ENCODE assay signal across 8 mouse cellular contexts in genomic region chr2:30604880-30605761, GRCm38 (mm10). TPM values are rescaled to one million over a fixed set of nuclear protein-coding genes. Genes with fewer than 3 reads are reported as not detected.
DNase-seq lines count a peak whose midpoint lies in the region; ATAC-seq and TF ChIP-seq lines count a peak whose summit lies in the region.

No protein-coding gene starts in this region.

- H3K9me3 ChIP-seq in heart, embryonic 15.5 days (replicated peaks): no peaks in the 10 kb centered on the region
- H3K9me3 ChIP-seq in limb, embryonic 10.5 days (replicated peaks): no peaks in the 10 kb centered on the region
- no peaks in the 10 kb centered on the region for H3K9me3 ChIP-seq in midbrain, postnatal 0 days (ENCODE audit: low read length)

- peak; percentile 50 to 58 for DNase-seq in heart, adult 18-20 months
- no peak for DNase-seq in heart, postnatal 25 days (ENCODE audit: low spot score)
- DNase-seq in embryo, embryonic 11.5 days (ENCODE audit: low read depth, low spot score): peak; percentile 54
- DNase-seq in limb, embryonic 10.5 days (ENCODE audit: low spot score): peak; percentile 90
- no peak for DNase-seq in midbrain, postnatal 0 days (ENCODE audit: low spot score)
- DNase-seq in spleen, postnatal 14 days (ENCODE audit: low spot score in 2 of 2): no peak
- no peak for DNase-seq in cerebellum, adult 11-12 months

- peak overlapping the region; percentile 48 for H3K9ac ChIP-seq in heart, embryonic 15.5 days
- no peak overlapping the region for H3K9ac ChIP-seq in midbrain, postnatal 0 days (replicated peaks; ENCODE audit: low read length, poor library complexity, severe bottlenecking)

- TF ChIP-seq CTCF in midbrain, postnatal 0 days (IDR thresholded peaks at IDR 0.05): no peak

- H3K4me3 ChIP-seq in heart, embryonic 15.5 days: peak overlapping the region; percentile 33
- H3K4me3 ChIP-seq in limb, embryonic 10.5 days: peak overlapping the region; percentile 41
- H3K4me3 ChIP-seq in midbrain, postnatal 0 days (ENCODE audit: low read depth, low read length): no peak overlapping the region

- H3K4me1 ChIP-seq in heart, embryonic 15.5 days (replicated peaks): peaks cover 55% of the 10 kb centered on the region
- peaks cover 74% of the 10 kb centered on the region for H3K4me1 ChIP-seq in limb, embryonic 10.5 days
- H3K4me1 ChIP-seq in midbrain, postnatal 0 days (ENCODE audit: insufficient read depth, low read length): peaks cover 13% of the 10 kb centered on the region

- no peaks in the 10 kb centered on the region for H3K27me3 ChIP-seq in heart, embryonic 15.5 days
- H3K27me3 ChIP-seq in limb, embryonic 10.5 days (ENCODE audit: low read depth, poor library complexity, severe bottlenecking): no peaks in the 10 kb centered on the region
- H3K27me3 ChIP-seq in midbrain, postnatal 0 days (ENCODE audit: insufficient read depth, low read length): no peaks in the 10 kb centered on the region

- peak; percentile 45 for ATAC-seq in heart, embryonic 15.5 days (replicated peaks; ENCODE audit: insufficient number of reproducible peaks, insufficient read depth, low FRiP score, low read depth)
- no peak for ATAC-seq in midbrain, postnatal 0 days (ENCODE audit: low FRiP score)

- H3K4me2 ChIP-seq in heart, embryonic 15.5 days: peak overlapping the region; percentile 66
- H3K4me2 ChIP-seq in midbrain, postnatal 0 days (ENCODE audit: low read depth, low read length, poor library complexity, severe bottlenecking): peak overlapping the region; percentile 0; the same call in 1 of the 2 replicates

- intact Hi-C loops in heart, postnatal 25 days (cut with DNase I): no loop called here

- no peaks in the 10 kb centered on the region for H3K36me3 ChIP-seq in heart, embryonic 15.5 days
- no peaks in the 10 kb centered on the region for H3K36me3 ChIP-seq in limb, embryonic 10.5 days
- no peaks in the 10 kb centered on the region for H3K36me3 ChIP-seq in midbrain, postnatal 0 days (ENCODE audit: insufficient read depth, low read length)

- peak overlapping the region; percentile 77 for H3K27ac ChIP-seq in heart, embryonic 15.5 days
- peak overlapping the region; percentile 93 for H3K27ac ChIP-seq in limb, embryonic 10.5 days
- no peak overlapping the region for H3K27ac ChIP-seq in midbrain, postnatal 0 days (ENCODE audit: low read depth, low read length)

- WGBS in heart, embryonic 15.5 days: 3% methylated on average over 32 of the region's 32 CpGs
- WGBS in limb, embryonic 10.5 days: under 1% methylated on average over 32 of the region's 32 CpGs
- 3% methylated on average over 29 of the region's 32 CpGs for WGBS in midbrain, postnatal 0 days

RNA-seq across cellular contexts. Expression of gene Cstad, which starts 10.3 kb away (rescaled TPM):
- 1 to 10 TPM in 1 of 2 experiments, under 1 TPM in 1; 0.57 to 1.2 TPM for total RNA-seq in heart, adult 18-20 months (2021)
- 1 to 10 TPM; 1.2 TPM for total RNA-seq in heart, postnatal 25 days (2021)
- 1.1 and 1.5 TPM in 2 replicates for polyA plus RNA-seq in heart, embryonic 15.5 days (2015; fragmentation: Nextera tagmentation; extraction: Ambion mirVana)
- 0.55 and 0.95 TPM in 2 replicates for polyA plus RNA-seq in limb, embryonic 10.5 days (2016; fragmentation: Nextera tagmentation; extraction: Ambion mirVana)
- total RNA-seq in midbrain, postnatal 0 days (2014; rRNA removed): 0.55 and 2.2 TPM in 2 replicates
- 0.64 and 0.70 TPM in 2 replicates for polyA plus RNA-seq in midbrain, postnatal 0 days (2015; fragmentation: Nextera tagmentation; extraction: Ambion mirVana)

Comparison
In these comparisons a context has a peak if more than half of its experiments do, and no peak if none do; other contexts are left out.
1. DNase-seq: peak in heart, adult 18-20 months (2 of 2), embryo, embryonic 11.5 days (single experiment) and limb, embryonic 10.5 days (single experiment); none in heart, postnatal 25 days (single experiment), midbrain, postnatal 0 days (single experiment), spleen, postnatal 14 days (0 of 2) and cerebellum, adult 11-12 months (single experiment).